Comparison of ENCODE assay signal across 17 mouse cellular contexts in genomic region chr17:27245851-27246381, GRCm38 (mm10). TPM values are rescaled to one million over a fixed set of nuclear protein-coding genes. Genes with fewer than 3 reads are reported as not detected.
DNase-seq lines count a peak whose midpoint lies in the region; ATAC-seq lines count a peak whose summit lies in the region.
"Had no signal": no experiment of that assay in that cellular context is flagged by ENCODE, and none has a peak within 500 bp of the region (broad histone marks: within the 10 kb centered on the region; RNA-seq: fewer than 3 reads in every experiment).

No protein-coding gene starts in this region.

- H3K4me1 ChIP-seq in heart, embryonic 10.5 days, result peaks cover 54% of the 10 kb centered on the region
- peaks cover 21% of the 10 kb centered on the region for H3K4me1 ChIP-seq in forebrain, embryonic 15.5 days

- WGBS in heart, embryonic 10.5 days, result 38% methylated on average over 10 of the region's 10 CpGs
- WGBS in forebrain, embryonic 15.5 days, result 76% methylated on average over 10 of the region's 10 CpGs

- H3K9me3 ChIP-seq in heart, embryonic 10.5 days, result no peaks in the 10 kb centered on the region
- H3K9me3 ChIP-seq in forebrain, embryonic 15.5 days, result no peaks in the 10 kb centered on the region
- H3K9me3 ChIP-seq: hindbrain, embryonic 10.5 days; limb, embryonic 15.5 days; neural tube, embryonic 15.5 days had no signal

- H3K27me3 ChIP-seq in heart, embryonic 10.5 days (ENCODE audit: insufficient read depth, poor library complexity, severe bottlenecking), result peaks cover 5% of the 10 kb centered on the region; the same call in 1 of the 2 replicates
- no peaks in the 10 kb centered on the region for H3K27me3 ChIP-seq in forebrain, embryonic 15.5 days
- H3K27me3 ChIP-seq: neural tube, embryonic 15.5 days had no signal

- H3K4me3 ChIP-seq in heart, embryonic 10.5 days, result no peak overlapping the region
- no peak overlapping the region for H3K4me3 ChIP-seq in forebrain, embryonic 15.5 days
- H3K4me3 ChIP-seq: hindbrain, embryonic 10.5 days; limb, embryonic 15.5 days; neural tube, embryonic 15.5 days had no signal

- DNase-seq in frontal cortex, adult 2 months (ENCODE audit: extremely low spot score in 1 of 2, low spot score in 1 of 2), result peak; percentile 64 to 69
- DNase-seq in frontal cortex, postnatal 14 days (ENCODE audit: low spot score in 2 of 2), result no peak
- peak; percentile 39 to 50 for DNase-seq in frontal cortex, postnatal 25 days (ENCODE audit: low spot score in 2 of 2)
- peak; percentile 88 for DNase-seq in heart, embryonic 10.5 days (ENCODE audit: low spot score)
- peak; percentile 33 to 59 for DNase-seq in heart, postnatal 36 days
- no peak for DNase-seq in testis, postnatal 10 days (ENCODE audit: low spot score)
- DNase-seq in spleen, postnatal 14 days (ENCODE audit: low spot score in 2 of 2), result no peak
- DNase-seq: adrenal gland, postnatal 25 days; embryo, embryonic 11 days; kidney, postnatal 25 days; layer of hippocampus, postnatal 36 days; lung, embryonic 14.5 days; retina, postnatal 1 day had no signal

- H3K4me2 ChIP-seq in forebrain, embryonic 15.5 days (replicated peaks), result no peak overlapping the region
- H3K4me2 ChIP-seq: limb, embryonic 15.5 days; lung, embryonic 14.5 days; neural tube, embryonic 15.5 days had no signal

- no peak overlapping the region for H3K9ac ChIP-seq in forebrain, embryonic 15.5 days (replicated peaks)
- H3K9ac ChIP-seq: limb, embryonic 15.5 days; lung, embryonic 14.5 days; neural tube, embryonic 15.5 days had no signal

- H3K27ac ChIP-seq in heart, embryonic 10.5 days, result peak overlapping the region; percentile 66
- no peak overlapping the region for H3K27ac ChIP-seq in forebrain, embryonic 15.5 days (replicated peaks)
- H3K27ac ChIP-seq: hindbrain, embryonic 10.5 days; limb, embryonic 15.5 days; neural tube, embryonic 15.5 days had no signal

- intact Hi-C loops in heart, postnatal 36 days (cut with DNase I), result no loop called here

- ATAC-seq in forebrain, embryonic 15.5 days (replicated peaks), result no peak

- H3K36me3 ChIP-seq in heart, embryonic 10.5 days, result no peaks in the 10 kb centered on the region
- no peaks in the 10 kb centered on the region for H3K36me3 ChIP-seq in forebrain, embryonic 15.5 days
- H3K36me3 ChIP-seq: hindbrain, embryonic 10.5 days; limb, embryonic 15.5 days; neural tube, embryonic 15.5 days had no signal

RNA-seq across cellular contexts. Expression of gene Lemd2, which starts 41.6 kb away (rescaled TPM):
- 68.2 and 68.7 TPM in 2 replicates for polyA plus RNA-seq in frontal cortex, adult 2 months (2012; rRNA removed)
- 11.1 and 14.4 TPM in 2 replicates for polyA plus RNA-seq in heart, embryonic 10.5 days (2016; fragmentation: Nextera tagmentation; extraction: Ambion mirVana)
- 10 to 100 TPM; 29.0 to 29.1 TPM for total RNA-seq in heart, postnatal 36 days (2021)
- polyA plus RNA-seq in forebrain, embryonic 15.5 days (2015; fragmentation: Nextera tagmentation; extraction: Ambion mirVana), result 22.3 and 23.2 TPM in 2 replicates

Comparison
In these comparisons a context has a peak if more than half of its experiments do, and no peak if none do; other contexts are left out.
1. DNase-seq: peak in frontal cortex, adult 2 months (2 of 2), frontal cortex, postnatal 25 days (2 of 2), heart, embryonic 10.5 days (single experiment) and heart, postnatal 36 days (2 of 2); none in frontal cortex, postnatal 14 days (0 of 2), testis, postnatal 10 days (single experiment) and spleen, postnatal 14 days (0 of 2).